ENCODE assay signal across 11 mouse cellular contexts in the genomic region with DNA sequence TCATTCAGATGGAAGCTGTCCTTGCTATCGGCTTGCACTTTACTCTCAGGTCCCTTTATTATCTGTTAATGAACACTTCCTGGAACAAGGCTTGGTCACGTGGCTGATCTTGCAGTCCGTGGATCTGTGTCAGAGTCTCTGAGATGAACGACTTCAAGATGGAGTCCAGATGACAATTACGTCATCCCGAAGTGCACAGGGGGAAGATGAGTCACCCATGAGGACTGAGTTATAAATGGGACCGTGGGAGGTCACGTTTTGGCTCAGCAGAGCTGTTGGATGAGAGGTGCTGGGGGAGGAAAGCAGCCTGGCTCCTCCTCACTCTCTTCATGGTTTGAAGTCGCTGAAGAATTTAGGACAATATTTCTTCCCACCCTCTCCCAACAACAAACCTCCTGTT.
DNase-seq lines count a peak whose midpoint lies in the region; ATAC-seq and TF ChIP-seq lines count a peak whose summit lies in the region.
"Had no signal": no experiment of that assay in that cellular context is flagged by ENCODE, and none has a peak within 500 bp of the region (broad histone marks: within the 10 kb centered on the region; RNA-seq: fewer than 3 reads in every experiment).

No protein-coding gene starts in this region.

- WGBS in limb, embryonic 14.5 days, result 32% methylated on average over 9 of the region's 9 CpGs
- WGBS in limb, embryonic 10.5 days, result 43% methylated on average over 9 of the region's 9 CpGs
- WGBS in liver, embryonic 12.5 days (ENCODE audit: insufficient replicate concordance), result 60% methylated on average over 9 of the region's 9 CpGs
- WGBS in hindbrain, embryonic 14.5 days, result 87% methylated on average over 9 of the region's 9 CpGs

- H3K27ac ChIP-seq in limb, embryonic 14.5 days (replicated peaks; ENCODE audit: low read depth, low read length), result no peak overlapping the region
- no peak overlapping the region for H3K27ac ChIP-seq in limb, embryonic 10.5 days
- H3K27ac ChIP-seq in left cerebral cortex, adult 2 months, result no peak overlapping the region
- H3K27ac ChIP-seq in liver, embryonic 12.5 days, result no peak overlapping the region
- no peak overlapping the region for H3K27ac ChIP-seq in hindbrain, embryonic 14.5 days

- H3K4me2 ChIP-seq in limb, embryonic 14.5 days (replicated peaks; ENCODE audit: low read depth, low read length, severe bottlenecking), result no peak overlapping the region
- H3K4me2 ChIP-seq in liver, embryonic 12.5 days, result no peak overlapping the region
- H3K4me2 ChIP-seq in hindbrain, embryonic 14.5 days (replicated peaks), result no peak overlapping the region

- no peak for TF ChIP-seq POLR2A in limb, embryonic 14.5 days (IDR thresholded peaks at IDR 0.05; ENCODE audit: borderline replicate concordance, extremely low read depth, insufficient read depth, insufficient read length)

- peak; percentile 6 for DNase-seq in adrenal gland, adult 8-10 months
- DNase-seq in adrenal gland, postnatal 4 days (ENCODE audit: low spot score in 2 of 2), result no peak
- peak; percentile 58 for DNase-seq in limb, embryonic 14.5 days (ENCODE audit: low spot score)
- no peak for DNase-seq in limb, embryonic 10.5 days (ENCODE audit: low spot score)
- DNase-seq in left cerebral cortex, adult 2 months (ENCODE audit: extremely low spot score in 1 of 2, low spot score in 2 of 2), result peak; percentile 43 to 48
- peak; percentile 16 for DNase-seq in right cerebral cortex, postnatal 14 days
- DNase-seq in hindbrain, embryonic 14.5 days (ENCODE audit: low spot score), result no peak
- DNase-seq: kidney, postnatal 36 days; liver, postnatal 0 days had no signal

- peaks cover 35% of the 10 kb centered on the region for H3K4me1 ChIP-seq in limb, embryonic 14.5 days (ENCODE audit: control insufficient read depth, insufficient read depth, low read length)
- H3K4me1 ChIP-seq in limb, embryonic 10.5 days, result peaks cover 58% of the 10 kb centered on the region
- H3K4me1 ChIP-seq in liver, embryonic 12.5 days, result no peaks in the 10 kb centered on the region
- H3K4me1 ChIP-seq in hindbrain, embryonic 14.5 days (replicated peaks; ENCODE audit: control insufficient read depth, insufficient read depth, low read length), result peaks cover 4% of the 10 kb centered on the region

- H3K9ac ChIP-seq in limb, embryonic 14.5 days (ENCODE audit: low read depth, low read length, severe bottlenecking), result no peak overlapping the region
- H3K9ac ChIP-seq in liver, embryonic 12.5 days, result no peak overlapping the region
- H3K9ac ChIP-seq in hindbrain, embryonic 14.5 days, result no peak overlapping the region
- H3K9ac ChIP-seq: liver, postnatal 0 days had no signal

- ATAC-seq in limb, embryonic 14.5 days (ENCODE audit: low FRiP score, low read depth), result no peak
- no peak for ATAC-seq in liver, embryonic 12.5 days
- no peak for ATAC-seq in hindbrain, embryonic 14.5 days (ENCODE audit: low FRiP score)
- ATAC-seq: liver, postnatal 0 days; Patski had no signal

- intact Hi-C loops in left cerebral cortex, adult 2 months (cut with DNase I), result loop anchor here (5.0 kb wide), 1 partner anchor 108 kb away; no protein-coding TSS in a partner anchor

- H3K36me3 ChIP-seq in limb, embryonic 14.5 days (ENCODE audit: control insufficient read depth, insufficient read depth, low read length), result no peaks in the 10 kb centered on the region
- H3K36me3 ChIP-seq in limb, embryonic 10.5 days, result peaks cover 11% of the 10 kb centered on the region; the same call in 1 of the 2 replicates
- no peaks in the 10 kb centered on the region for H3K36me3 ChIP-seq in liver, embryonic 12.5 days
- no peaks in the 10 kb centered on the region for H3K36me3 ChIP-seq in hindbrain, embryonic 14.5 days (replicated peaks; ENCODE audit: control insufficient read depth, insufficient read depth)

- TF ChIP-seq CTCF in left cerebral cortex, adult 2 months (IDR thresholded peaks at IDR 0.05), result no peak

- H3K27me3 ChIP-seq in limb, embryonic 14.5 days (ENCODE audit: control insufficient read depth, insufficient read depth, low read length), result no peaks in the 10 kb centered on the region
- H3K27me3 ChIP-seq in limb, embryonic 10.5 days (ENCODE audit: low read depth, poor library complexity, severe bottlenecking), result no peaks in the 10 kb centered on the region
- H3K27me3 ChIP-seq in liver, embryonic 12.5 days (replicated peaks), result no peaks in the 10 kb centered on the region
- no peaks in the 10 kb centered on the region for H3K27me3 ChIP-seq in hindbrain, embryonic 14.5 days (ENCODE audit: control insufficient read depth, insufficient read depth, low read length)
- H3K27me3 ChIP-seq: Patski had no signal

- no peak overlapping the region for H3K4me3 ChIP-seq in limb, embryonic 14.5 days (replicated peaks; ENCODE audit: low read length)
- H3K4me3 ChIP-seq in limb, embryonic 10.5 days, result no peak overlapping the region
- no peak overlapping the region for H3K4me3 ChIP-seq in left cerebral cortex, adult 2 months
- H3K4me3 ChIP-seq in liver, embryonic 12.5 days, result no peak overlapping the region
- H3K4me3 ChIP-seq in hindbrain, embryonic 14.5 days (replicated peaks; ENCODE audit: low read length), result no peak overlapping the region

- H3K9me3 ChIP-seq in limb, embryonic 14.5 days (ENCODE audit: control insufficient read depth, low read length), result no peaks in the 10 kb centered on the region
- H3K9me3 ChIP-seq in limb, embryonic 10.5 days (replicated peaks), result no peaks in the 10 kb centered on the region
- H3K9me3 ChIP-seq in liver, embryonic 12.5 days (replicated peaks), result 0 out of 2 replicates have a peak, but pooled peaks cover 10% of the 10 kb centered on the region
- peaks cover 4% of the 10 kb centered on the region; the same call in 1 of the 2 replicates for H3K9me3 ChIP-seq in hindbrain, embryonic 14.5 days (ENCODE audit: control insufficient read depth, low read length)

Comparison
In these comparisons a context has a peak if more than half of its experiments do, and no peak if none do; other contexts are left out.
1. DNase-seq: peak in adrenal gland, adult 8-10 months (single experiment), limb, embryonic 14.5 days (single experiment), left cerebral cortex, adult 2 months (2 of 2) and right cerebral cortex, postnatal 14 days (single experiment); none in adrenal gland, postnatal 4 days (0 of 2), limb, embryonic 10.5 days (single experiment) and hindbrain, embryonic 14.5 days (single experiment).